Mouse (Mus musculus): ENCODE measurements at regions not wholly inside any gene's neighbourhood (a gene's known extent, or its start where the extent isn't known, plus 50 kb on each side); places are given as distances from the start of the nearest gene placed in this dataset.

DNA sequence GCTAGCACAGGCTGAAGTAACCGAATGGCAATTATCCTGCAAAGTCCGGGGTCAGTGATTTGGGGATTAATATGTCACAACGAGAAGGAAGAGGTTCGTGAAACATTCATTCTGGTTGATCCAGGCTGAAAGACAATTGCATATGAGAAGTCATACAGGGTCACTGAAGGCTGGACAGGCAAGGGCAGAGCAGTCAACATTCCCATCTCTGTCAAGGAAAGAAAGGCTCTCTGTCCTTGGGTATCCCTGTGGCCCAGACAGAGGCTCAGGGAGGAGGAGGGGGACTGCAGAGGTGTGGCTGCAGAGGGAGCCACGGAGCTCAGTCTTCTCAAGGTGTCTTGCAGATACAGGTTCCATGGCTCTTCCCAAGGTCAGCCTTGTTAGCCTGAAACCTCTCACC lies 68.4 kb upstream of the Irf2bp2 start:
- TF ChIP-seq TAL1 (IDR thresholded peaks at IDR 0.05; ENCODE audit: low read length) (no peak), GATA1 (IDR thresholded peaks at IDR 0.05; ENCODE audit: low read length) (no peak)
